In genomic region chr13:102691408-102692150, GRCm38 (mm10) we compare ENCODE assay signal across 23 mouse cellular contexts. TPM values are rescaled to one million over a fixed set of nuclear protein-coding genes. Genes with fewer than 3 reads are reported as not detected.
DNase-seq lines count a peak whose midpoint lies in the region; ATAC-seq and TF ChIP-seq lines count a peak whose summit lies in the region.
"Had no signal": no experiment of that assay in that cellular context is flagged by ENCODE, and none has a peak within 500 bp of the region (broad histone marks: within the 10 kb centered on the region; RNA-seq: fewer than 3 reads in every experiment).

No protein-coding gene starts in this region.

- H3K27ac ChIP-seq in midbrain, embryonic 13.5 days: 0 out of 2 replicates have a peak overlapping the region, but pooled peaks have one; percentile 35
- no peak overlapping the region for H3K27ac ChIP-seq in midbrain, embryonic 15.5 days
- peak overlapping the region; percentile 100 for H3K27ac ChIP-seq in CH12.LX (ENCODE audit: insufficient read depth, low read depth)
- H3K27ac ChIP-seq: forebrain, embryonic 10.5 days; forebrain, embryonic 15.5 days; hindbrain, embryonic 12.5 days; hindbrain, postnatal 0 days had no signal

- TF ChIP-seq CTCF in CH12.LX (conservative IDR thresholded peaks at IDR 0.05 in 1 of 2, IDR thresholded peaks at IDR 0.05 in 1 of 2; ENCODE audit: low read depth in 2 of 2, low read length in 2 of 2): no peak
- no peak for TF ChIP-seq CTCF in brain, embryonic 14.5 days (IDR thresholded peaks at IDR 0.05; ENCODE audit: borderline replicate concordance, extremely low read depth, insufficient read depth, insufficient read length)

- in situ Hi-C loops in CH12.LX (cut with MboI; ENCODE audit: low pct_ligation_motif_present, low pct_unique_long_range_greater_than_20kb, low sequenced_read_pairs): loop anchor here (5.0 to 10.0 kb wide), 2 partner anchors 36 to 213 kb away; no protein-coding TSS in a partner anchor

- peak; percentile 51; the same call in 1 of the 2 replicates for TF ChIP-seq EP300 in CH12.LX (IDR thresholded peaks at IDR 0.05; ENCODE audit: low read length)

- ATAC-seq in midbrain, embryonic 13.5 days: no peak
- no peak for ATAC-seq in midbrain, embryonic 15.5 days (replicated peaks)
- ATAC-seq: forebrain, embryonic 15.5 days; hindbrain, postnatal 0 days; inflammation-experienced regulatory T-cells, adult 6 months; Patski had no signal

- H3K4me3 ChIP-seq in midbrain, embryonic 13.5 days (replicated peaks): no peak overlapping the region
- no peak overlapping the region for H3K4me3 ChIP-seq in midbrain, embryonic 15.5 days
- H3K4me3 ChIP-seq in CH12.LX (replicated peaks in 1 of 3; ENCODE audit: low read depth in 2 of 3, low read length in 2 of 3, poor library complexity in 1 of 3): no peak overlapping the region
- H3K4me3 ChIP-seq: forebrain, embryonic 10.5 days; forebrain, embryonic 15.5 days; hindbrain, embryonic 12.5 days had no signal

- peak; percentile 57 to 64 for DNase-seq in B cell, adult 2 months
- DNase-seq in CH12.LX (ENCODE audit: extremely low read depth): peak; percentile 84
- peak; percentile 47 for DNase-seq in brain, embryonic 14.5 days (ENCODE audit: low read depth)
- no peak for DNase-seq in kidney, adult 8-10 months
- DNase-seq in layer of hippocampus, adult 8-10 months (ENCODE audit: low spot score in 2 of 2): no peak
- no peak for DNase-seq in thymus, postnatal 25 days
- DNase-seq: adrenal gland, adult 2 months; adrenal gland, postnatal 14 days; cerebellum, adult 18-20 months; cerebellum, adult 9-10 months; cerebellum, postnatal 14 days; gastrocnemius, postnatal 10 days; gastrocnemius, postnatal 36 days had no signal

- H3K9me3 ChIP-seq in midbrain, embryonic 13.5 days: no peaks in the 10 kb centered on the region
- H3K9me3 ChIP-seq in midbrain, embryonic 15.5 days: no peaks in the 10 kb centered on the region
- H3K9me3 ChIP-seq in CH12.LX (replicated peaks; ENCODE audit: low read length): no peaks in the 10 kb centered on the region
- H3K9me3 ChIP-seq: forebrain, embryonic 10.5 days; forebrain, embryonic 15.5 days; G1E; hindbrain, embryonic 12.5 days had no signal

- dilution Hi-C loops in CH12.LX (cut with MboI; ENCODE audit: extremely low pct_ligation_motif_present, extremely low pct_unique_long_range_greater_than_20kb, low sequenced_read_pairs): no loop called here

- peaks cover 30% of the 10 kb centered on the region for H3K79me2 ChIP-seq in CH12.LX (replicated peaks; ENCODE audit: control insufficient read depth, extremely low read depth, insufficient read depth, poor library complexity, severe bottlenecking)

- no peak overlapping the region for H3K9ac ChIP-seq in midbrain, embryonic 13.5 days (replicated peaks)
- H3K9ac ChIP-seq in midbrain, embryonic 15.5 days: no peak overlapping the region
- peak overlapping the region; percentile 100 for H3K9ac ChIP-seq in CH12.LX (ENCODE audit: insufficient read depth, low read depth)
- H3K9ac ChIP-seq: forebrain, embryonic 15.5 days; hindbrain, embryonic 12.5 days had no signal

- peak; percentile 33; the same call in 1 of the 2 replicates for TF ChIP-seq POLR2A in CH12.LX (IDR thresholded peaks at IDR 0.05; ENCODE audit: low read depth, low read length)
- TF ChIP-seq POLR2A in brain, embryonic 14.5 days (IDR thresholded peaks at IDR 0.05; ENCODE audit: borderline replicate concordance, extremely low read depth, insufficient read depth, insufficient read length, poor library complexity, severe bottlenecking): no peak

- no peaks in the 10 kb centered on the region for H3K27me3 ChIP-seq in midbrain, embryonic 13.5 days
- no peaks in the 10 kb centered on the region for H3K27me3 ChIP-seq in midbrain, embryonic 15.5 days (replicated peaks)
- H3K27me3 ChIP-seq in CH12.LX (replicated peaks): no peaks in the 10 kb centered on the region
- H3K27me3 ChIP-seq: forebrain, embryonic 15.5 days; hindbrain, embryonic 12.5 days; Patski had no signal

- no peak for TF ChIP-seq RAD21 in CH12.LX (IDR thresholded peaks at IDR 0.05; ENCODE audit: low read depth, low read length)

- H3K4me1 ChIP-seq in midbrain, embryonic 13.5 days (replicated peaks): peaks cover 10% of the 10 kb centered on the region
- H3K4me1 ChIP-seq in midbrain, embryonic 15.5 days: peaks cover 10% of the 10 kb centered on the region
- peaks cover 35 to 56% of the 10 kb centered on the region in 2 experiments for H3K4me1 ChIP-seq in CH12.LX (ENCODE audit: control insufficient read depth in 1 of 2, insufficient read depth in 2 of 2)

- H3K4me2 ChIP-seq in midbrain, embryonic 13.5 days (replicated peaks): no peak overlapping the region
- no peak overlapping the region for H3K4me2 ChIP-seq in midbrain, embryonic 15.5 days
- H3K4me2 ChIP-seq in CH12.LX (ENCODE audit: insufficient read depth, low read depth, poor library complexity, severe bottlenecking): peak overlapping the region; percentile 97
- H3K4me2 ChIP-seq: forebrain, embryonic 15.5 days; heart, embryonic 11.5 days; hindbrain, embryonic 12.5 days had no signal

- 56% methylated on average over 11 of the region's 11 CpGs for WGBS in midbrain, embryonic 13.5 days
- WGBS in midbrain, embryonic 15.5 days: 43% methylated on average over 11 of the region's 11 CpGs

- no peaks in the 10 kb centered on the region for H3K36me3 ChIP-seq in midbrain, embryonic 13.5 days
- no peaks in the 10 kb centered on the region for H3K36me3 ChIP-seq in midbrain, embryonic 15.5 days (replicated peaks)
- peaks cover 3 to 4% of the 10 kb centered on the region in 2 experiments for H3K36me3 ChIP-seq in CH12.LX (replicated peaks in 1 of 2; ENCODE audit: control insufficient read depth in 1 of 2, insufficient read depth in 1 of 2, low read length in 1 of 2)
- H3K36me3 ChIP-seq: forebrain, embryonic 10.5 days; forebrain, embryonic 15.5 days; G1E; hindbrain, embryonic 12.5 days had no signal

TF ChIP-seq in CH12.LX, 34 proteins besides CTCF, POLR2A, EP300 and RAD21 (continues in another document):
- TF ChIP-seq MAZ (IDR thresholded peaks at IDR 0.05; ENCODE audit: low read depth, low read length) (no peak), PAX5 (IDR thresholded peaks at IDR 0.05; ENCODE audit: low read length) (no peak), ZNF384 (IDR thresholded peaks at IDR 0.05; ENCODE audit: low read depth, low read length) (no peak), MAX (IDR thresholded peaks at IDR 0.05; ENCODE audit: low read length) (0 out of 2 replicates have a peak, but pooled peaks have one; percentile 24), ETS1 (conservative IDR thresholded peaks at IDR 0.05; ENCODE audit: low read depth, low read length) (peak; percentile 42; the same call in 1 of the 2 replicates), CHD2 (IDR thresholded peaks at IDR 0.05; ENCODE audit: low read length) (no peak), ZMIZ1 (IDR thresholded peaks at IDR 0.05; ENCODE audit: low read depth, low read length) (0 out of 2 replicates have a peak, but pooled peaks have one; percentile 2), TBP (conservative IDR thresholded peaks at IDR 0.05; ENCODE audit: low read depth, low read length) (peak; percentile 92), MXI1 (IDR thresholded peaks at IDR 0.05; ENCODE audit: low read depth, low read length) (no peak), NRF1 (IDR thresholded peaks at IDR 0.05; ENCODE audit: low read depth, low read length) (no peak), SMC3 (IDR thresholded peaks at IDR 0.05; ENCODE audit: low read depth, low read length) (no peak), GABPA (IDR thresholded peaks at IDR 0.05; ENCODE audit: insufficient replicate concordance, low read depth, low read length) (no peak), TCF12 (IDR thresholded peaks at IDR 0.05; ENCODE audit: low read depth, low read length) (peak; percentile 49; the same call in 1 of the 2 replicates), CHD1 (IDR thresholded peaks at IDR 0.05; ENCODE audit: low read depth, low read length) (no peak), ZKSCAN1 (IDR thresholded peaks at IDR 0.05; ENCODE audit: borderline replicate concordance, low read depth, low read length) (no peak), JUND (conservative IDR thresholded peaks at IDR 0.05; ENCODE audit: low read depth, low read length) (no peak), E2F4 (IDR thresholded peaks at IDR 0.05; ENCODE audit: insufficient replicate concordance, low read depth, low read length) (no peak), SIN3A (IDR thresholded peaks at IDR 0.05; ENCODE audit: low read length) (no peak), MYC (IDR thresholded peaks at IDR 0.05; ENCODE audit: low read depth, low read length) (no peak), POLR2AphosphoS2 (IDR thresholded peaks at IDR 0.05; ENCODE audit: low read depth, low read length) (no peak), HCFC1 (IDR thresholded peaks at IDR 0.05; ENCODE audit: low read depth, low read length) (no peak), USF1 (IDR thresholded peaks at IDR 0.05; ENCODE audit: low read depth, low read length) (no peak), KAT2A (IDR thresholded peaks at IDR 0.05; ENCODE audit: insufficient replicate concordance, low read length) (no peak), USF2 (conservative IDR thresholded peaks at IDR 0.05; ENCODE audit: low read depth, low read length) (no peak), ELF1 (IDR thresholded peaks at IDR 0.05; ENCODE audit: low read depth, low read length) (no peak), ZC3H11A (IDR thresholded peaks at IDR 0.05; ENCODE audit: low read depth, low read length) (no peak), IRF4 (IDR thresholded peaks at IDR 0.05; ENCODE audit: low read depth, low read length) (peak; percentile 30; the same call in 1 of the 2 replicates), MEF2A (IDR thresholded peaks at IDR 0.05; ENCODE audit: borderline replicate concordance, low read depth, low read length) (no peak), UBTF (IDR thresholded peaks at IDR 0.05; ENCODE audit: low read depth, low read length) (no peak), MAFK (IDR thresholded peaks at IDR 0.05; ENCODE audit: insufficient replicate concordance, low read length) (no peak), BHLHE40 (IDR thresholded peaks at IDR 0.05; ENCODE audit: low read depth, low read length) (no peak), JUN (IDR thresholded peaks at IDR 0.05; ENCODE audit: insufficient read depth, low read depth, low read length) (no peak), NELFE (IDR thresholded peaks at IDR 0.05; ENCODE audit: low read depth, low read length) (peak; percentile 62; the same call in 1 of the 2 replicates)

RNA-seq across cellular contexts. Expression of gene Cd180, which starts 1.8 kb away (rescaled TPM):
- 0.30 and 0.36 TPM in 2 replicates for polyA plus RNA-seq in midbrain, embryonic 13.5 days (2015; fragmentation: Nextera tagmentation; extraction: Ambion mirVana)
- 0.28 and 0.63 TPM in 2 replicates for polyA plus RNA-seq in midbrain, embryonic 15.5 days (2015; fragmentation: Nextera tagmentation; extraction: Ambion mirVana)
- 34.2 and 41.7 TPM in 2 replicates for total RNA-seq in CH12.LX (2012; rRNA removed)
- total RNA-seq in CH12.LX (2014; rRNA removed): 40.4 and 43.3 TPM in 2 replicates
- polyA plus RNA-seq in CH12.LX (2012; ENCODE audit: insufficient read length, low read depth): 203 and 232 TPM in 2 replicates
- 0.42 and 1.0 TPM in 2 replicates for polyA plus RNA-seq in brain, embryonic 14.5 days (2012; rRNA removed)
- 10 to 100 TPM in 2 of 4 experiments, 1 to 10 TPM in 2; 1.2 to 23.8 (median 10.5) TPM for total RNA-seq in layer of hippocampus, adult 8-10 months (2022)
- polyA plus RNA-seq: G1E, Patski had no signal

Comparison
In these comparisons a context has a peak if more than half of its experiments do, and no peak if none do; other contexts are left out.
1. DNase-seq: peak in B cell, adult 2 months (2 of 2), CH12.LX (single experiment) and brain, embryonic 14.5 days (single experiment); none in kidney, adult 8-10 months (0 of 2), layer of hippocampus, adult 8-10 months (0 of 2) and thymus, postnatal 25 days (single experiment).
2. RNA of gene Cd180, which starts 1.8 kb away (polyA plus RNA-seq): 203 to 232 TPM in CH12.LX; 0.42 to 1.0 TPM in brain, embryonic 14.5 days, 0.30 to 0.36 TPM in midbrain, embryonic 13.5 days and 0.28 to 0.63 TPM in midbrain, embryonic 15.5 days; every median in the first group is over 10 times any median in the second.